Mouse (Mus musculus) heart, embryonic 10.5 days (tissue): Measurements from ENCODE around the gene Timeless. TPM values are rescaled to one million over a fixed set of nuclear protein-coding genes. Genes with fewer than 3 reads are reported as not detected.

Source experiments
- DNase-seq: peaks from one replicate; pipeline ENCODE4 v3.0.0-alpha.2; 2017; ENCODE audit warnings: low spot score
- H3K27ac ChIP-seq: fragments of 300-500 bp; sonication (generic); 2 replicates; pipeline ENCODE4 v1.5.1; 2016; ENCODE audit warnings: mild to moderate bottlenecking
- H3K27me3 ChIP-seq: fragments of 300-500 bp; sonication (generic); 2 replicates; pipeline ENCODE4 v1.6.1; 2016; ENCODE audit warnings: mild to moderate bottlenecking; ENCODE audit not compliant: poor library complexity, insufficient read depth, severe bottlenecking
- H3K36me3 ChIP-seq: fragments of 300-500 bp; sonication (generic); 2 replicates; pipeline ENCODE4 v1.6.1; 2016; ENCODE audit warnings: mild to moderate bottlenecking, moderate library complexity
- H3K4me1 ChIP-seq: fragments of 300-500 bp; sonication (generic); 2 replicates; pipeline ENCODE4 v1.6.1; 2016; ENCODE audit warnings: mild to moderate bottlenecking
- H3K4me3 ChIP-seq: fragments of 300-500 bp; sonication (generic); 2 replicates; pipeline ENCODE4 v1.5.1; 2016; ENCODE audit warnings: mild to moderate bottlenecking, moderate library complexity
- H3K9me3 ChIP-seq: fragments of 300-500 bp; sonication (generic); 2 replicates; pipeline ENCODE4 v1.6.1; 2016; ENCODE audit warnings: mild to moderate bottlenecking, moderate library complexity
- WGBS: fragments of 180-500 bp; shearing (Covaris S2); methylation state at CpG from one replicate; pipeline ENCODE4 v1.1.7; 2016; 5-methylcytosine and 5-hydroxymethylcytosine counted together
- polyA plus RNA-seq: library from polyadenylated mRNA; unstranded; fragments of >200 nt; fragmentation: Nextera tagmentation; extraction: Ambion mirVana; gene quantifications from 2 replicates; pipeline ENCODE4 v1.2.1, GENCODE M21; 2016

The Timeless gene
- polyA plus RNA-seq, 1 experiment from 2014 or later: 69.3 TPM

DNA sequence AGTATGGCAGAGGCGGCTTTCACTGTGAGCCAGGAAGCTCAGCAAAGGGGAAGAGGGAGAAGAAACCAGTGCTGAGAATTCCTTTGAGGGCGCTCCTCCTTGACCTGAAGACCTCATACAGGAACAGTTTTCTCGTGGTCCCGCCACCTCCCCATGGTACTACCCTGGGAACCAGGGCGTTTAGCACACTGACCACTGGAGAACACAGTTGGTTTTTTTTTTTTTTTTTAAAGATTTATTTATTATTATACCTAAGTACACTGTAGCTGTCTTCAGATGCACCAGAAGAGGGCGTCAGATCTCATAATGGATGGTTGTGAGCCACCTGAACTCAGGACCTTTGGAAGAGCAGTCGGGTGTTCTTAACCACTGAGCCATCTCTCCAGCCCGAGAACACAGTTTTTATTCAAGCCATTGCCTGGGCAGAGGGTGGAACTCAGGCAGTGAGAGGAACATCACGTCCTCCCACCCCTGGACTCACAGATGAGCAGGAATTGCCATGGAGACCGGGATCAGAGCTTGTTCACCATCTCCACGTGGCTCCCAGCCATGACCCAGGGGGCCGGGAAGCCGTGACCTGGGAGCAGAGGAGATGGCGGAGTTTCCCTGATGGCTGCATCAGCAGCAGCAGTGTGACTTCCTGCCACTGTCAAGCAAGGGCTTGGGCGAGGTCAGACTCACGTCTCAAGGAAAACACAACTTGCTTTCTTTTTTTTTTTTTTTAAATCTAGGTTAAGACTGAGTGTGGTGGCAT lies 10.2 kb upstream of the Timeless start:
- Histone ChIP-seq H3K27ac (no peak overlapping the region), H3K4me3 (no peak overlapping the region), H3K36me3 (no peaks in the 10 kb centered on the region), H3K27me3 (no peaks in the 10 kb centered on the region), H3K4me1 (peaks cover 20% of the 10 kb centered on the region), H3K9me3 (no peaks in the 10 kb centered on the region)
- 57% methylated on average over 16 of the region's 16 CpGs for WGBS
- no peak for DNase-seq

DNA sequence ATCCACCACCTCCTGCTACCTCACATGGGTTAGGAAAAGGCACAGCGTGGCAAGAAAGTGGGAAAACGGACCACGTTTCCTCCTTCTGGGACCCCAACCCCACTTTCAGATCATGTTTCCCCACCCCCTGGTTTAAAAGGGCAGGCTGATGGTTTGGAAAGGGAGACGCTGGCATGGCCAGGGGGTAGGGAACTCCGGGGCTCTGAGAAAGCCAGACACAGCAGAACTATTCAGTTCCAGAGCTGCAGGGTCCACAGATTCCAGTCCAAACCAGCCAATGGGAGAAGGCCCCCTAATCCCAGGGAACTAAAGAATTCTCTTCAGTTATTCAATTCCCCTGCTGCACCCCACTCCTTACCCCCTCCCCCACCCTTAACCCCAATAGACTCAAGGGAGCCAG lies 6.8 kb upstream of the Timeless start:
- WGBS: 51% methylated on average over 5 of the region's 5 CpGs
- H3K4me3 ChIP-seq: 0 out of 2 replicates have a peak overlapping the region, but pooled peaks have one; percentile 8
- no peak overlapping the region for H3K27ac ChIP-seq
- H3K4me1 ChIP-seq: peaks cover 20% of the 10 kb centered on the region
- H3K36me3 ChIP-seq: no peaks in the 10 kb centered on the region
- no peaks in the 10 kb centered on the region for H3K27me3 ChIP-seq
- no peaks in the 10 kb centered on the region for H3K9me3 ChIP-seq
- no peak for DNase-seq

DNA sequence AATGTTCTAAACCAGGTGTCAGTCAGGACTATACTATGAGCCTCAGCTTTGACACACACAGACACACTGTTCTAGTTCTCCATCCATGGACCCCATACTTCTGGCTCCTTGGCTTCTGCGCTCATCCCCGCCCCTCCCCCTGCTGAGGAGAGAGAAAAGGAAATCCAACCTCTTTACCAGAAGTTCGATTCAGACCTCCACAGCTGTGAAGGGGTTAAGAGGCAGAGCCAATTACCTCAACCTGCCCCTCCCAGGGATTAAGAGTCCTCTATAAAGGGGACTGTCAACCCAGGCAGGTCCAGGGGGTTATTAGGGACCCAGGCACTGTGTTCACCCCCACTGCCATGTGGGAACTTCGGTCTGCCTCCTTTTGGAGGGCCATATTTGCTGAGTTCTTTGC lies 6.3 kb upstream of the Timeless start, which contains the start of gene Mip:
Gene Mip, plus strand, starts transcription at position 301 of the 400 bp plus-strand sequence.
- Histone ChIP-seq H3K36me3 (no peaks in the 10 kb centered on the region), H3K27ac (peak within 1 kb of the TSS; percentile 56; the same call in 1 of the 2 replicates), H3K9me3 (no peaks in the 10 kb centered on the region), H3K4me1 (peaks cover 21% of the 10 kb centered on the region), H3K4me3 (0 out of 2 replicates have a peak within 1 kb of the TSS, but pooled peaks have one; percentile 8), H3K27me3 (no peaks in the 10 kb centered on the region)
- no peak for DNase-seq
- 56% methylated on average over 4 of the region's 4 CpGs for WGBS

DNA sequence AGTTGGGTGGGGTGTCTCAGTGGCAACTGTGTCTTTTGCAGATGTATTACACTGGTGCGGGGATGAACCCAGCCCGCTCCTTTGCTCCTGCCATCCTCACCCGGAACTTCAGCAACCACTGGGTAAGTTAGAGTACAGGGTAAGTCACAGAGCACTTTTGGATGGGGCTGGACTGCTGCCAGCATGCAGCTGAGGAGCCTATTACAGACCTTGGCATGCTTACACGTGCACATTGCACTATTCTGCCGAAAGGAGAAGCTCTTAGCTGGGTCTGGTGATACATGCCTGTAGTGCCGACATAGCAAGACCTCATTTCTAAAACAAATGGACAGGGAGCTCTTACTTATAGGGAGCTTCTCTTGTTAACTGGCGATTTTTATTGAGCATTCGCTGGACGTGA lies 4.3 kb upstream of the Timeless start:
- no peaks in the 10 kb centered on the region for H3K9me3 ChIP-seq
- no peak overlapping the region for H3K27ac ChIP-seq
- H3K36me3 ChIP-seq: no peaks in the 10 kb centered on the region
- WGBS: 84% methylated on average over 9 of the region's 9 CpGs
- no peak overlapping the region for H3K4me3 ChIP-seq
- H3K27me3 ChIP-seq: no peaks in the 10 kb centered on the region
- peaks cover 26% of the 10 kb centered on the region for H3K4me1 ChIP-seq
- DNase-seq: no peak

DNA sequence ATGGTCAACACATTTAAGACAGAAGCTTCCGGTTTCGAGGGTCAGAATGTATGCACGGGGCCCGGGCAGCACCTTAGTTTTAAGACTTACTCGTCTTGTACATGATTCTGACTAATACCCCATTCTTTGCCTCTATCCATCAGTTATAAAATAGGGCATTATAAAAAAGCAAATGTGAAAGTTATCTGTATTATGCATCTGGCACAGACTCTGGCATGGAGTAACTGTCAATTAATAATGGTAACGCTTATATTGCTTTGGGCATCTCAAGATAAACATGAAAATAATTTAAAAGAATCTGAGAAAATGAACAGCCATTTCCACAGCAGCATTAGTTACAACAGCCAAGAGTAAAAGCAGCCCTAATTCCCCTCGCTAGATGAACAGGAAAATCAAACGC lies 3.9 kb upstream of the Timeless start:
- Histone ChIP-seq H3K27me3 (no peaks in the 10 kb centered on the region), H3K27ac (no peak overlapping the region), H3K36me3 (no peaks in the 10 kb centered on the region), H3K9me3 (no peaks in the 10 kb centered on the region), H3K4me3 (no peak overlapping the region), H3K4me1 (peaks cover 30% of the 10 kb centered on the region)
- 87% methylated on average over 8 of the region's 8 CpGs for WGBS
- no peak for DNase-seq

DNA sequence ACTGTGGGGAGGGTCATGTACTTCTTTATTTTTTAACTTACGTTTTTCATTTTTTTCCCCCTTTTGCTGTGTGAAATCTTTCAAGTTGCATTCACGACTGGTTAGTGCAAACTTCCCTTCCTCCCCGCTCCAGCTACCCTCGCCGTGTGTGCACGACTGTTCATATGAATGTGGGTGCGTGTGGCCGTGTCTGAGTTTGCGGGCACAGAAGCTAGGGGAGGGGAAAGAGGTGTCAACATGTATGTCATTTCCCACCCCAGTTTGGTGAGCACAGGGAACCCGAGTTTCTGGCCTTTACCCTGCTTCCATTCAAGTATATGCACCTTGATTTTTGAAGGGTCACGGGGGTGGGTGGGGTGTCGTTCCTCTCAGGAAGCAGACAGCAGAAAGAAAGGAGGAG lies 1.3 kb upstream of the Timeless start:
- H3K36me3 ChIP-seq: 0 out of 2 replicates have a peak, but pooled peaks cover 8% of the 10 kb centered on the region
- DNase-seq: no peak
- WGBS: 84% methylated on average over 12 of the region's 12 CpGs
- no peak overlapping the region for H3K4me3 ChIP-seq
- no peaks in the 10 kb centered on the region for H3K9me3 ChIP-seq
- H3K4me1 ChIP-seq: peaks cover 19% of the 10 kb centered on the region
- no peaks in the 10 kb centered on the region for H3K27me3 ChIP-seq
- peak overlapping the region; percentile 98 for H3K27ac ChIP-seq

DNA sequence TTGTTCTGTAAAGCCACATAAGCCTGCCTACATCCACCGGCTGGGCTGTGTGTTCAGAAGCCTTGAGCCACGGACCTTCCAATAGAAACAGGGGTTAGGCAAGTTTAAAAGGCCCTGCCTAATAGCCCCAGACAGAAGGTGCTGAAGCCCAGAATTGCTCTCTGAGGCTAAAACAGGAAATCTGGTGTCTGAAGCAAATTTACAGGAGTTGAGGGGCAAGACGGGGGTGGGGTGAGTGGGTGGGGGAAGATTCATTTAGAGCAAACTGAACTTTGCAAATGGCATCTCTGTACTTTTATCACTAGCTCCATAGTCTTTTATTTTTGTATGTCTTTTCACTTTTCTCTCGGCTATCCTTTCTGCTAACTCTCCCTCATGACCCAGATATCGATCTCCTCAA lies 719 bp upstream of the Timeless start:
- H3K36me3 ChIP-seq: 0 out of 2 replicates have a peak, but pooled peaks cover 8% of the 10 kb centered on the region
- H3K4me1 ChIP-seq: peaks cover 14% of the 10 kb centered on the region
- H3K27me3 ChIP-seq: no peaks in the 10 kb centered on the region
- peak overlapping the region; percentile 91 for H3K4me3 ChIP-seq
- H3K27ac ChIP-seq: peak overlapping the region; percentile 98
- no peak for DNase-seq
- 24% methylated on average over 5 of the region's 5 CpGs for WGBS
- H3K9me3 ChIP-seq: no peaks in the 10 kb centered on the region

DNA sequence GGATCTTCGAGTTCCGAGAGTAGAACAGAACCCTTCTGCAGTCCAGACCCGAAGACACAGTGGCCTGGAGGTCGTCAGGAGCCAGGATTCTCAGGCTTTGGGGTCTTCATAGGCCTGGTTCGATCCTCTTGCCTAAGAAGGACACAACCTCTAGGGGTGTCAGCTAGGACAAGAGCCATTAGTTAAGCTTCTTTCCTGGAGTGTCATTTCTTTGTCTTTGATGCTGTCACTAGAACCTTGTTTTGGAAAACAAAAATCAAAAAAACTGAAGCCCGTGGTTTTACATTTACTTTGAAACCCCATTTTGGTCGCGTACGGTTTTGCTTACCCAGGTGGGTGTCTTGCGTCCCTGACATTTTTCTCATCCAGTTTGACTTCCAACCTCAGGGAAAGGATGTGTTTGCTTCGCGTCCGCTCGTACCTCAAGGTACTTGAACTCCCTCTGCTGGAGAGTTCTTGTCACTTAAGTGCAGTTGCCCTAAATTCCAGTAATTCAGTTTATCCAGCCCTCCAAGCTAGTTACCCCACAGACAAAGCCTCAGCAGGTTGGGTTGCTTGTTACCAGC lies 638 bp downstream of the Timeless start:
- Histone ChIP-seq H3K36me3 (0 out of 2 replicates have a peak, but pooled peaks cover 8% of the 10 kb centered on the region), H3K9me3 (no peaks in the 10 kb centered on the region), H3K27ac (peak overlapping the region; percentile 98), H3K4me3 (peak overlapping the region; percentile 91), H3K4me1 (peaks cover 13% of the 10 kb centered on the region), H3K27me3 (no peaks in the 10 kb centered on the region)
- under 1% methylated on average over 14 of the region's 14 CpGs for WGBS
- DNase-seq: peak; percentile 82

DNA sequence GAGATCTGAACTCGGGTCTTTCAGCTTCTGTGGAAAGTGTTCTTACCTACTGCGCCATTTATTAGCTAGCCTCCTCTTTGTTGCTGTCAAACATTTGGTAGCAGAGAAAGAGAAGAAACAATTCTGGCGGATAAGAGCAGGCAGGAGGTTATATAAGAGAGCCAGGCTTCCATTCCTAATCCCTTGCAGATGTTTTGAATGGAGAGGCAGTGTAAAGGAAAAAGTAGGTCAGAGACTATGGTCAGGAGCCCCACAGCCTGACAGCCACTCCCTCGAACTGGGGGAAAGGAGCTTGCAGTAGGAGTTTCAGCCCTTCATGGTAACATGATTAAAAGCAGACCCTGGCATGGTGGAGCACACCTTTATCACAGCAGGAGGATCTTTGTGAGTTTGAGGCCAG lies 4.5 kb downstream of the Timeless start:
- Histone ChIP-seq H3K4me3 (no peak overlapping the region), H3K27ac (no peak overlapping the region), H3K27me3 (no peaks in the 10 kb centered on the region), H3K9me3 (no peaks in the 10 kb centered on the region), H3K36me3 (peaks cover 32% of the 10 kb centered on the region), H3K4me1 (peaks cover 11% of the 10 kb centered on the region; the same call in 1 of the 2 replicates)
- WGBS: 72% methylated on average over 4 of the region's 4 CpGs
- no peak for DNase-seq

DNA sequence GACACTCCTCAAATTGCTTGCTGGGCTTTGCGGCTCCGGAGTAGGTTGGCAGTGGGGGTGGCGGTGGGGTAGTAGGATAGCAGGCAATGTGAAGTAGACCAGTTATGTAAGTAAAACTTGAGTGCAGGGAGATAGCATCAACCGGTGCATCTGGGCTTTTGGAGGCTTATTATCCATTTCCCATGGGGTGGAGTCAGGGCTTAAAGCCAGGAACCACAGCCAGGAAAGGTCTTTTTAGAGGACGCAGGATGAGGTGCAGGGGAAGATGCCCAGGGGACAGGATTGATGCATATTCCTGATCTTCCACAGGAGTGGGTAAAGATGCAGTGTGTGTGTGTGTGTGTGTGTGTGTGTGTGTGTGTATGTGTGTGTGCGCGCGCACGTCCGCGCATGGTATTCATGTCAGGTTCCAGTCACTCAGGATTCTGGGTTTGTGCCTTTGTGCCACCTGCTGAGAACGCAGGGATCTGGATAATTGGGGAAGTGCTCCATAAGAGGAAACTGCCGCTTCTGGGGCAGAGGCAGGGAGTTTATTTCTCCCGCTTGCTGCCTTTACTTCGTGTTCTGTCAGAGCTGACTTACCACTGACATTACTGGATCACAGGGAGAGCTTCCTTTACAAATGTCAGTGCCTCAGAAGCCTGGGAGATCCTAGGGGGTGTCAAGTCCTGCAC lies 6.1 kb downstream of the Timeless start:
- DNase-seq: no peak
- no peak overlapping the region for H3K4me3 ChIP-seq
- H3K36me3 ChIP-seq: peaks cover 48% of the 10 kb centered on the region
- peaks cover 8% of the 10 kb centered on the region; the same call in 1 of the 2 replicates for H3K4me1 ChIP-seq
- H3K27me3 ChIP-seq: no peaks in the 10 kb centered on the region
- 87% methylated on average over 15 of the region's 15 CpGs for WGBS
- H3K27ac ChIP-seq: no peak overlapping the region
- H3K9me3 ChIP-seq: no peaks in the 10 kb centered on the region

DNA sequence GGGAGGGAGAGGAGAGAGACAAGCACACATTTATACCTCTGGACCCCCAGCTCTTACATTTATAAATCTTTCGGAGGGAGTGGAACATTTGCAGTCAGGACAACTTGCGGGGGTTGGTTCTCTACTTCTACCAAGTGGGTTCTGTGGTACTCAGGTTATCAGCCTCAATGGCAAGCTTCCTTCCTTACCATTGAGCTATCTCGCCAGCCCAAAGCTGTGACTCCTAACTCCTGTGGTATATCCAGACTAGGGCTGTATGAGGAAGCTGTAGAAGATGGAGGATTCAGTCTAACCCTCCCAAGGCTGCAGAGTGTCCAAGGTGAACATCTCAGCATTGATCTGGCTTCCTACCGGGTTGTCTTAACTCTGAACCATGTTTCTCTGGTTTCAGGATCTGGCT lies 7.3 kb downstream of the Timeless start:
- no peaks in the 10 kb centered on the region for H3K9me3 ChIP-seq
- 82% methylated on average over 4 of the region's 4 CpGs for WGBS
- DNase-seq: no peak
- peaks cover 6% of the 10 kb centered on the region; the same call in 1 of the 2 replicates for H3K4me1 ChIP-seq
- H3K27me3 ChIP-seq: no peaks in the 10 kb centered on the region
- no peak overlapping the region for H3K4me3 ChIP-seq
- H3K36me3 ChIP-seq: peaks cover 56% of the 10 kb centered on the region
- H3K27ac ChIP-seq: no peak overlapping the region

DNA sequence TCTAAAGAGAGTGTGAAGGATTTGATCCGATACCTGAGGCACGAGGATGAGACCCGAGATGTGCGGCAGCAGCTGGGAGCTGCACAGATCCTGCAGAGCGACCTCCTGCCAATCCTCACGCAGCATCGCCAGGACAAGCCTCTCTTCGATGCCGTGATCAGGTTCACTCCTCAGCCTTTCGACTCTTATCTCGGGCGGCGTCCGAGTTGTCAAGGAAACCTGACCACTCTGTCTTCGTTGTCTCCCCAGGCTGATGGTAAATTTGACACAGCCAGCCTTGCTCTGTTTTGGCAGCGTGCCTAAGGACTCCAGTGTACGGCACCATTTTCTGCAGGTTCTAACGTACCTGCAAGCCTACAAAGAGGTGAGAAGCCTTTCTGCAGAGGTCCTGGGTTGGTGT lies 8.3 kb downstream of the Timeless start:
- Histone ChIP-seq H3K27ac (no peak overlapping the region), H3K27me3 (no peaks in the 10 kb centered on the region), H3K9me3 (no peaks in the 10 kb centered on the region), H3K4me1 (peaks cover 6% of the 10 kb centered on the region; the same call in 1 of the 2 replicates), H3K36me3 (peaks cover 61% of the 10 kb centered on the region), H3K4me3 (no peak overlapping the region)
- WGBS: 65% methylated on average over 18 of the region's 18 CpGs
- DNase-seq: no peak

DNA sequence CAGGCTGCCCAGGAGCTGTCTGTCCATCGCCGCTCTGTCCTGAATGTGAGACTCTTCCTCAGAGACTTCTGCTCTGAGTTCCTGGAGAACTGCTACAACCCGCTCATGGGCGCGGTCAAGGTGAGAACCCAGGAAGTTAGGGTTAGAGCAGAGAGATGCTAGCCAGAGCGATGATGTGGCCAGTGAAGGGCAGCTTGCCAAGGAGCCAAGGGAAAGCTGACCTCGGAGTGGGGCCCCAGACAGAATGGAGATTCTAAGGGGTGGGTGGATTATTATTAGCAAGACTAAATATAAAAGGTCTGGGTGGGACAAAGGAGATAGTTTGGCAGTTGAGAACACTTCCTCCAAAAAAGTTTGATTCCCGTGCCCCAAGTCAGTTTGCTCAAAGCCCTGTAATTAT lies 11.4 kb downstream of the Timeless start:
- H3K27me3 ChIP-seq: no peaks in the 10 kb centered on the region
- WGBS: 93% methylated on average over 8 of the region's 8 CpGs
- 0 out of 2 replicates have a peak, but pooled peaks cover 6% of the 10 kb centered on the region for H3K4me1 ChIP-seq
- no peak for DNase-seq
- no peak overlapping the region for H3K4me3 ChIP-seq
- no peaks in the 10 kb centered on the region for H3K9me3 ChIP-seq
- H3K36me3 ChIP-seq: peaks cover 92% of the 10 kb centered on the region
- no peak overlapping the region for H3K27ac ChIP-seq
